Mouse (Mus musculus): ENCODE data around the gene Ptpn12.
A peak's percentile ranks its signal among the peaks of the same experiment; 100 is the strongest.
"Not testable (repeated sequence)": the region's sequence is repeated elsewhere in the genome, so short reads cannot be mapped to it uniquely, and the experiment has no call there.

The Ptpn12 gene

GRCm38 (mm10) chr5:20951666-20952281 is 103.9 kb downstream of the Ptpn12 start:
- DNase-seq (ENCODE audit: low spot score in 2 of 2), result peak; percentile 94

GRCm38 (mm10) chr5:20950855-20951650 is 104.7 kb downstream of the Ptpn12 start:
- peak in 1 of 2 experiments; percentile 29 for DNase-seq (ENCODE audit: low spot score in 2 of 2)

GRCm38 (mm10) chr5:20950516-20950854 is 105.2 kb downstream of the Ptpn12 start:
- no peak for DNase-seq (ENCODE audit: low spot score in 2 of 2)

- no peak for DNase-seq (ENCODE audit: low spot score in 2 of 2)
Observed at GRCm38 (mm10) chr5:20950093-20950492, 105.6 kb downstream of the Ptpn12 start.

GRCm38 (mm10) chr5:20946906-20947305 is 108.8 kb downstream of the Ptpn12 start:
- DNase-seq (ENCODE audit: low spot score in 2 of 2), result peak; percentile 31 to 49

- DNase-seq (ENCODE audit: low spot score in 2 of 2), result peak; percentile 73 to 82
Observed at GRCm38 (mm10) chr5:20944961-20945748, 110.6 kb downstream of the Ptpn12 start.

GRCm38 (mm10) chr5:20943791-20944190 is 111.9 kb downstream of the Ptpn12 start:
- not testable (repeated sequence) for DNase-seq (ENCODE audit: low spot score in 2 of 2)

GRCm38 (mm10) chr5:20942523-20942922 is 113.2 kb downstream of the Ptpn12 start:
- peak; percentile 26 to 45 for DNase-seq (ENCODE audit: low spot score in 2 of 2)

- peak; percentile 46 to 53 for DNase-seq (ENCODE audit: low spot score in 2 of 2)
Observed at GRCm38 (mm10) chr5:20941205-20941604, 114.5 kb downstream of the Ptpn12 start.

GRCm38 (mm10) chr5:20940696-20941095 is 115.0 kb downstream of the Ptpn12 start:
- DNase-seq (ENCODE audit: low spot score in 2 of 2), result no peak

- no peak for DNase-seq (ENCODE audit: low spot score in 2 of 2)
Observed at GRCm38 (mm10) chr5:20940040-20940571, 115.6 kb downstream of the Ptpn12 start.

GRCm38 (mm10) chr5:20938523-20938922 is 117.2 kb downstream of the Ptpn12 start:
- no peak for DNase-seq (ENCODE audit: low spot score in 2 of 2)

Data from natural killer cell, adult 2 months (primary cell).